Mouse (Mus musculus) embryonic facial prominence, embryonic 10.5 days (tissue): ENCODE measurements at regions not wholly inside any gene's neighbourhood (a gene's known extent, or its start where the extent isn't known, plus 50 kb on each side); places are given as distances from the start of the nearest gene placed in this dataset.
"Not testable (repeated sequence)": the region's sequence is repeated elsewhere in the genome, so short reads cannot be mapped to it uniquely, and the experiment has no call there.

Experiments used
- DNase-seq: peaks from one replicate; pipeline ENCODE4 v3.0.0-alpha.2; 2017; ENCODE audit warnings: low spot score
- H3K27ac ChIP-seq: fragments of 300-500 bp; sonication (generic); replicated peaks from 2 replicates; pipeline ENCODE4 v1.5.1; 2016; ENCODE audit warnings: mild to moderate bottlenecking
- H3K27me3 ChIP-seq: fragments of 300-500 bp; sonication (generic); replicated peaks from 2 replicates; pipeline ENCODE4 v1.6.1; 2016; ENCODE audit warnings: low read depth, mild to moderate bottlenecking; ENCODE audit not compliant: poor library complexity, severe bottlenecking
- H3K36me3 ChIP-seq: fragments of 300-500 bp; sonication (generic); replicated peaks from 2 replicates; pipeline ENCODE4 v1.6.1; 2016; ENCODE audit warnings: mild to moderate bottlenecking, moderate library complexity
- H3K4me1 ChIP-seq: fragments of 300-500 bp; sonication (generic); 2 replicates; pipeline ENCODE4 v1.6.1; 2016
- H3K4me3 ChIP-seq: fragments of 300-500 bp; sonication (generic); 2 replicates; pipeline ENCODE4 v1.5.1; 2016; ENCODE audit warnings: mild to moderate bottlenecking, moderate library complexity
- H3K9me3 ChIP-seq: fragments of 300-500 bp; sonication (generic); 2 replicates; pipeline ENCODE4 v1.6.1; 2016; ENCODE audit warnings: mild to moderate bottlenecking
- WGBS: fragments of 180-500 bp; shearing (Covaris S2); methylation state at CpG from one replicate; pipeline ENCODE4 v1.1.7; 2016; 5-methylcytosine and 5-hydroxymethylcytosine counted together

- 75% methylated on average over 7 of the region's 7 CpGs for WGBS
- H3K9me3 ChIP-seq, result no peaks in the 10 kb centered on the region
- no peaks in the 10 kb centered on the region for H3K36me3 ChIP-seq
- H3K27ac ChIP-seq, result no peak overlapping the region
- no peak for DNase-seq
- H3K27me3 ChIP-seq, result no peaks in the 10 kb centered on the region
- H3K4me1 ChIP-seq, result peaks cover 4% of the 10 kb centered on the region
- no peak overlapping the region for H3K4me3 ChIP-seq
These were observed 64.1 kb downstream of the 9530068E07Rik start for GRCm38 (mm10) chr11:52460190-52460780.

GRCm38 (mm10) chr11:52471128-52471527 lies 74.9 kb downstream of the 9530068E07Rik start:
- not testable (repeated sequence) for H3K27me3 ChIP-seq, H3K4me3 ChIP-seq, DNase-seq, H3K4me1 ChIP-seq, H3K27ac ChIP-seq, H3K9me3 ChIP-seq, H3K36me3 ChIP-seq
- WGBS, result 84% methylated on average over 6 of the region's 6 CpGs

- DNase-seq, H3K4me3 ChIP-seq, H3K27ac ChIP-seq, H3K4me1 ChIP-seq, H3K9me3 ChIP-seq, H3K27me3 ChIP-seq, H3K36me3 ChIP-seq: not testable (repeated sequence)
- WGBS, result 67% methylated on average over 10 of the region's 10 CpGs
These were observed 83.9 kb downstream of the 9530068E07Rik start for GRCm38 (mm10) chr11:52480111-52480510.

GRCm38 (mm10) chr11:52480694-52481093 lies 84.5 kb downstream of the 9530068E07Rik start:
- H3K27ac ChIP-seq, H3K27me3 ChIP-seq, H3K9me3 ChIP-seq, DNase-seq, H3K4me1 ChIP-seq, H3K4me3 ChIP-seq, H3K36me3 ChIP-seq: not testable (repeated sequence)
- 92% methylated on average over 24 of the region's 24 CpGs for WGBS

- 89% methylated on average over 6 of the region's 8 CpGs for WGBS
These were observed 87.3 kb downstream of the 9530068E07Rik start for GRCm38 (mm10) chr11:52483534-52483933.

GRCm38 (mm10) chr11:52488538-52488937 lies 92.3 kb downstream of the 9530068E07Rik start:
- not testable (repeated sequence) for H3K4me3 ChIP-seq, H3K9me3 ChIP-seq, H3K27me3 ChIP-seq, H3K36me3 ChIP-seq, H3K4me1 ChIP-seq, DNase-seq, H3K27ac ChIP-seq
- WGBS, result 81% methylated on average over 4 of the region's 4 CpGs

More at GRCm38 (mm10) chr11:52483534-52483933, 87.3 kb downstream of the 9530068E07Rik start:
- not testable (repeated sequence) for DNase-seq, H3K36me3 ChIP-seq, H3K27me3 ChIP-seq, H3K4me3 ChIP-seq, H3K4me1 ChIP-seq, H3K27ac ChIP-seq, H3K9me3 ChIP-seq

- DNase-seq, result no peak
- WGBS, result 83% methylated on average over 6 of the region's 6 CpGs
- H3K27me3 ChIP-seq, result no peaks in the 10 kb centered on the region
- H3K4me1 ChIP-seq, result no peaks in the 10 kb centered on the region
- no peak overlapping the region for H3K4me3 ChIP-seq
- no peak overlapping the region for H3K27ac ChIP-seq
- no peaks in the 10 kb centered on the region for H3K36me3 ChIP-seq
- H3K9me3 ChIP-seq, result 0 out of 2 replicates have a peak, but pooled peaks cover 3% of the 10 kb centered on the region
These were observed 97.1 kb downstream of the 9530068E07Rik start for GRCm38 (mm10) chr11:52493336-52493735.

GRCm38 (mm10) chr11:52496908-52497307 lies 100.7 kb downstream of the 9530068E07Rik start:
- H3K9me3 ChIP-seq, result 0 out of 2 replicates have a peak, but pooled peaks cover 3% of the 10 kb centered on the region
- DNase-seq, result no peak
- WGBS, result 87% methylated on average over 3 of the region's 3 CpGs
- no peak overlapping the region for H3K27ac ChIP-seq
- no peaks in the 10 kb centered on the region for H3K4me1 ChIP-seq
- H3K27me3 ChIP-seq, result no peaks in the 10 kb centered on the region
- H3K36me3 ChIP-seq, result no peaks in the 10 kb centered on the region
- no peak overlapping the region for H3K4me3 ChIP-seq

- H3K27me3 ChIP-seq, result no peaks in the 10 kb centered on the region
- WGBS, result 73% methylated on average over 10 of the region's 10 CpGs
- H3K4me3 ChIP-seq, result no peak overlapping the region
- no peak overlapping the region for H3K27ac ChIP-seq
- no peaks in the 10 kb centered on the region for H3K9me3 ChIP-seq
- DNase-seq, result no peak
- 0 out of 2 replicates have a peak, but pooled peaks cover 3% of the 10 kb centered on the region for H3K4me1 ChIP-seq
- no peaks in the 10 kb centered on the region for H3K36me3 ChIP-seq
These were observed 106.6 kb downstream of the 9530068E07Rik start for GRCm38 (mm10) chr11:52502759-52503365.

- H3K36me3 ChIP-seq, result no peaks in the 10 kb centered on the region
- H3K4me3 ChIP-seq, result no peak overlapping the region
- H3K27ac ChIP-seq, result no peak overlapping the region
- H3K9me3 ChIP-seq, result no peaks in the 10 kb centered on the region
- no peaks in the 10 kb centered on the region for H3K27me3 ChIP-seq
- WGBS, result 42% methylated on average over 4 of the region's 4 CpGs
- H3K4me1 ChIP-seq, result peaks cover 3% of the 10 kb centered on the region; the same call in 1 of the 2 replicates
- DNase-seq, result no peak
These were observed 115.6 kb downstream of the 9530068E07Rik start for GRCm38 (mm10) chr11:52511831-52512297.

GRCm38 (mm10) chr11:52517330-52517729 lies 121.1 kb downstream of the 9530068E07Rik start:
- DNase-seq, result peak; percentile 45

GRCm38 (mm10) chr11:52519877-52520276 lies 123.6 kb downstream of the 9530068E07Rik start:
- WGBS, result 88% methylated on average over 3 of the region's 3 CpGs

More at GRCm38 (mm10) chr11:52517330-52517729, 121.1 kb downstream of the 9530068E07Rik start:
- Histone ChIP-seq H3K27ac (no peak overlapping the region), H3K9me3 (no peaks in the 10 kb centered on the region), H3K27me3 (no peaks in the 10 kb centered on the region), H3K4me1 (no peaks in the 10 kb centered on the region), H3K4me3 (no peak overlapping the region), H3K36me3 (no peaks in the 10 kb centered on the region)
- 71% methylated on average over 5 of the region's 5 CpGs for WGBS

GRCm38 (mm10) chr11:52521879-52522278 lies 125.7 kb downstream of the 9530068E07Rik start:
- H3K27ac ChIP-seq, result no peak overlapping the region
- 42% methylated on average over 4 of the region's 4 CpGs for WGBS
- DNase-seq, result peak; percentile 49
- no peaks in the 10 kb centered on the region for H3K9me3 ChIP-seq
- no peaks in the 10 kb centered on the region for H3K36me3 ChIP-seq
- no peaks in the 10 kb centered on the region for H3K4me1 ChIP-seq
- H3K27me3 ChIP-seq, result no peaks in the 10 kb centered on the region
- H3K4me3 ChIP-seq, result no peak overlapping the region

More at GRCm38 (mm10) chr11:52519877-52520276, 123.6 kb downstream of the 9530068E07Rik start:
- Histone ChIP-seq H3K4me1 (no peaks in the 10 kb centered on the region), H3K36me3 (no peaks in the 10 kb centered on the region), H3K27ac (no peak overlapping the region), H3K4me3 (no peak overlapping the region), H3K9me3 (no peaks in the 10 kb centered on the region), H3K27me3 (no peaks in the 10 kb centered on the region)
- DNase-seq, result no peak
